Mouse (Mus musculus): Measurements from ENCODE around the gene Gpr158. TPM values are rescaled to one million over a fixed set of nuclear protein-coding genes. Genes with fewer than 3 reads are reported as not detected.

The Gpr158 gene
- polyA plus RNA-seq, 1 experiment from 2014 or later = 0.01 TPM

DNA sequence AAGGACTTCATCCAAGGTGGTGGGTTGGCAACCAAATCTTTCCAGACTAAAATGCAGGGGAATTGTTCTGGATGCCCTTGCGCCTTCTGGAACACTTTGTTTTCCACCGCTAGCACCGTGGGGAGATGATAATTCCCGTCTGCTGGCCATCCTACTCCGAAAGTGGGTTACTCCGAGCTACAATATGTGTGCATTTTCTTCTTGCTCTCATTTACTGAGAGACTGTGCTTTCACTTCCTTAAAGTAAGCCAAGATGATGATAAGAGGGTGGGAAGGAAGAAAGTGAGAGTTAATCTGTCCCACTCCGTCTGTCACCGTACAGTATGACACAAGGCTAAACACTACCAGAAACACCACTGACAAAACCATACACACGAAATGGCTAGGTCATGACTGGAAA, 325.8 kb downstream of the Gpr158 start:
- TF ChIP-seq CTCF (IDR thresholded peaks at IDR 0.05; ENCODE audit: low read depth) = no peak
- no peak for TF ChIP-seq EP300 (optimal IDR thresholded peaks at IDR 0.05)
- no peak for DNase-seq (ENCODE audit: low spot score)

DNA sequence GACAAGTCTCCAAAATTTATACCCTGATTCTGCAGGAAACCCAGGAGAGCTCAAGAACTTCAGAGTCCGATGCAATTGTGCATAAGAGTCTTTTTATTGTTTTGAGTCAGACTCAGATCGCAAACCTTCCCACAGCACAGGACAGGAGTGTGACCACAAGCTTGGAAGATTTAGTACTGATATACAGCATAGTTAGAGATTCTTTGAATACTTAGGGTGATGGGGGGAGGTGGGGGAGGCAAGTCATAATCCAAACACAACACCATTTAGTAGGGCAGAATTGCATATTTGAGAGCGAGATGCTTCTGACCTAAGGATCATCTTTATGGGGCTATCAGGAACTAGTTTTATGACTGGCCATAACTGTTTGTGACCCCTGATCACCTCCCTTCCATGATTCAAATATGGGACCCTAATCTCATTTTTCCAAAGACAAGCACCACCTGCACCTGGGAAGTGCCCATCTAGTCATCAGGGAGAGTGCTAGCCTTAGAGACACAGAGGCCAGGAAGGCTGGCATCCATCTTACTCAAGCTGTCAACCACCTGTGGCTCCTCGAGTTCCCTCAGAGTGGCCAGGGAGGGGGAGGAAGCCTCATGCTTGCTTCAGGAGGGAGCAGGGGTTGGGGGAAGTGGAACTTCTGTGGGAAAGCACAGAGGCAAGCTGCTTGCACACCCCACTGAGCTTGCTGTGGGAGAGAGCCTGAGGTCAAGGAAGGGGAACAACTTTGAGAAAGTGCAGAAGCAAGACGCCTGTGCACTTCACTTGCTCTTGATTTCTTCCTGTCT, 326.7 kb downstream of the Gpr158 start:
- ATAC-seq (ENCODE audit: low FRiP score, low TSS enrichment) (no peak), DNase-seq (ENCODE audit: low spot score) (no peak)
- H3K4me1 ChIP-seq (replicated peaks; ENCODE audit: control insufficient read depth, insufficient read depth) = no peaks in the 10 kb centered on the region
- no peak overlapping the region for H3K27ac ChIP-seq (replicated peaks)
- 51% methylated on average over 5 of the region's 5 CpGs for WGBS
- H3K36me3 ChIP-seq (ENCODE audit: control insufficient read depth, insufficient read depth, low read length) = no peaks in the 10 kb centered on the region
- no peak for TF ChIP-seq EP300 (optimal IDR thresholded peaks at IDR 0.05)
- TF ChIP-seq CTCF (IDR thresholded peaks at IDR 0.05; ENCODE audit: low read depth) = no peak
- no peak overlapping the region for H3K4me2 ChIP-seq (replicated peaks; ENCODE audit: low read depth)
- no peak overlapping the region for H3K4me3 ChIP-seq (ENCODE audit: low read depth, low read length)
- H3K9ac ChIP-seq (ENCODE audit: low read length) = no peak overlapping the region
- H3K27me3 ChIP-seq (ENCODE audit: control insufficient read depth, insufficient read depth, low read length) = no peaks in the 10 kb centered on the region
- no peaks in the 10 kb centered on the region for H3K9me3 ChIP-seq (ENCODE audit: control insufficient read depth, low read length)

More for the DNA sequence above, 325.8 kb downstream of the Gpr158 start:
- H3K27me3 ChIP-seq (ENCODE audit: control insufficient read depth, insufficient read depth, low read length) = no peaks in the 10 kb centered on the region
- no peaks in the 10 kb centered on the region for H3K4me1 ChIP-seq (replicated peaks; ENCODE audit: control insufficient read depth, insufficient read depth)
- H3K9ac ChIP-seq (ENCODE audit: low read length) = no peak overlapping the region
- ATAC-seq (ENCODE audit: low FRiP score, low TSS enrichment) = no peak
- WGBS = 80% methylated on average over 9 of the region's 9 CpGs
- H3K4me3 ChIP-seq (ENCODE audit: low read depth, low read length) = no peak overlapping the region
- no peaks in the 10 kb centered on the region for H3K36me3 ChIP-seq (ENCODE audit: control insufficient read depth, insufficient read depth, low read length)
- no peak overlapping the region for H3K4me2 ChIP-seq (replicated peaks; ENCODE audit: low read depth)
- H3K9me3 ChIP-seq (ENCODE audit: control insufficient read depth, low read length) = no peaks in the 10 kb centered on the region
- H3K27ac ChIP-seq (replicated peaks) = no peak overlapping the region

DNA sequence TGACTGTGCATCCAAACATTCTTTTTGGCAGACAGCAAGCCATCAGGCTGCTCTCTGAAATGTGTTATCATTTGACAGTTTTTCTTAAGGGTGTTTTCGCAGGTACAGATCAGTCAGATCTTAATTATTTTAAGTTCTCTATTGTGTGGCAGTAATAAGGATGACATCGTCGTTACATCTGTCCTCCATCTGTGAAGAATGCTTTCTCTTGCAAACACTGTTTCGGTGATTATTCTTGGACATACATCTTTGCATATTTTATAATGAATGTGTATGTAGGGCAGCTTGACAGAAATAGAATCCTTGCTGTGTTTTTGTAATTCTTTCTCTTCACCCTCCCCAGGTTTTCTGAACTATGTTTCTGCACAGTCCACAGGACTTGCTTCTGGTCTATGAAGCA, 360.7 kb downstream of the Gpr158 start:
- ATAC-seq (ENCODE audit: low FRiP score, low TSS enrichment) (no peak), DNase-seq (ENCODE audit: low spot score) (no peak)
- Histone ChIP-seq H3K9me3 (ENCODE audit: control insufficient read depth, low read length) (no peaks in the 10 kb centered on the region), H3K27ac (replicated peaks) (no peak overlapping the region), H3K9ac (ENCODE audit: low read length) (no peak overlapping the region), H3K4me1 (replicated peaks; ENCODE audit: control insufficient read depth, insufficient read depth) (no peaks in the 10 kb centered on the region), H3K36me3 (ENCODE audit: control insufficient read depth, insufficient read depth, low read length) (no peaks in the 10 kb centered on the region), H3K27me3 (ENCODE audit: control insufficient read depth, insufficient read depth, low read length) (no peaks in the 10 kb centered on the region), H3K4me3 (ENCODE audit: low read depth, low read length) (no peak overlapping the region), H3K4me2 (replicated peaks; ENCODE audit: low read depth) (no peak overlapping the region)
- 86% methylated on average over 4 of the region's 4 CpGs for WGBS
- TF ChIP-seq CTCF (IDR thresholded peaks at IDR 0.05; ENCODE audit: low read depth) (no peak), EP300 (optimal IDR thresholded peaks at IDR 0.05) (no peak)

DNA sequence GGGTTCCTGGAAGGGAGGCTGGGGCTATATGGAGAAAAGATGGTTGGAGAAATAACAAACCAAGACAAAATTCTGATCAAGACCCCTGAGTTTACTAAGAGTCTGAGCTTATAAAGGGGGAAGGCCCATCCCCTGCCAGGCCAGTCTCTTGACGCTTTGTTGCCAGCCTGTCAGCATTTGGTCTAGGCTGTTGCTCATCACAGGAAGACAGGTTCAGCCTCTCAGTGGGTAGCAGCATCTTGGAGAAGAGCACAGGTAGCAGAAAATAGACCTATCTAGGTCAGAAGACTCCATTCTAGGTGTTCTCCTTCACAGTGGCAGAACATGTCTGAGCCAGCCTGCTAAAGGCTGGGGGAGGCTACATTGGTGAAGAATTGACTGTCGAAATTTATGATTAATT, 416.4 kb downstream of the Gpr158 start:
- Histone ChIP-seq H3K9me3 (ENCODE audit: control insufficient read depth, low read length) (no peaks in the 10 kb centered on the region), H3K27ac (replicated peaks) (no peak overlapping the region), H3K4me1 (replicated peaks; ENCODE audit: control insufficient read depth, insufficient read depth) (no peaks in the 10 kb centered on the region), H3K9ac (ENCODE audit: low read length) (no peak overlapping the region), H3K27me3 (ENCODE audit: control insufficient read depth, insufficient read depth, low read length) (no peaks in the 10 kb centered on the region), H3K36me3 (ENCODE audit: control insufficient read depth, insufficient read depth, low read length) (no peaks in the 10 kb centered on the region), H3K4me3 (ENCODE audit: low read depth, low read length) (no peak overlapping the region), H3K4me2 (replicated peaks; ENCODE audit: low read depth) (no peak overlapping the region)
- ATAC-seq (ENCODE audit: low FRiP score, low TSS enrichment) (no peak), DNase-seq (ENCODE audit: low spot score) (no peak)
- WGBS = 87% methylated on average over 2 of the region's 2 CpGs
- TF ChIP-seq CTCF (IDR thresholded peaks at IDR 0.05; ENCODE audit: low read depth) (no peak), EP300 (optimal IDR thresholded peaks at IDR 0.05) (no peak)

DNA sequence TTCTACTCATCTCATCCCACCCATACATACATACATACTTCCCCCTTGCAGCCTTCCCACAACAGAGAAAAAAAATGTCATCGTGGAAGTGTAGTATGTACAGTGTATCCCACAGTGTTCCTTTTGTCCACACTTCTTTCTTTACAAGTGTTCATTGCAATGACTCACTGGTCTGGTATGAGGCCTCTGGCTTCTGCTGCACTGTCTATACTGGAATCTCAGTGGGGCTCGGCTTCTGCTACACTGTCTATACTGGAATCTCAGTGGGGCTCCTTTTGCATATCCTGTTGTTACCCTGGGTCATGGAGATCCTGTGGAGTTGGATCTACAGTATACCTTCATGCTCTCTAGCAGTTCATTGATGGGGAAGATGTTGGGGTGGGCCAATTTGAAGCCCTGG, 425.8 kb downstream of the Gpr158 start:
- no peak overlapping the region for H3K27ac ChIP-seq (replicated peaks)
- ATAC-seq (ENCODE audit: low FRiP score, low TSS enrichment) = no peak
- 59% methylated on average over 2 of the region's 2 CpGs for WGBS

DNA sequence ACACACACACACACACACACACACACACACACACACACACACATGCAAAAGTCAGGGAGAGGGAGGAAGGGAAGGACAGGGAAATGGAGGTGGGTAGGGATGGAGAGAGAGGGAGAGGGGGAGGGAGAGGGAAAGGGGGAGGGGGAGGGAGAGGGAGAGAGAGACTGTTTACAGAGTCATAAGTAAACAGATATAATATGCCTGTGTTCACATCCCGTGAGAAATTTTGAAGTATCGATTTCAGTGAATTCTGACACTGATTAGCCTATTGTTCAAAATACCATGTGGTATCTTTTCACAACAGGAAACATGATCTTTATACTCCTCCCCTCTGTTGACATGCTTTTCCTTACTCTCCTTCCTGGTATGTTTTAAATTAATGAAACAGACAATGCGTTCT, 432.3 kb downstream of the Gpr158 start:
- TF ChIP-seq CTCF (IDR thresholded peaks at IDR 0.05; ENCODE audit: low read depth) (no peak), EP300 (optimal IDR thresholded peaks at IDR 0.05) (no peak)
- H3K36me3 ChIP-seq (ENCODE audit: control insufficient read depth, insufficient read depth, low read length) = no peaks in the 10 kb centered on the region
- H3K27ac ChIP-seq (replicated peaks) = no peak overlapping the region
- H3K4me2 ChIP-seq (replicated peaks; ENCODE audit: low read depth) = no peak overlapping the region
- DNase-seq (ENCODE audit: low spot score) = no peak
- no peaks in the 10 kb centered on the region for H3K4me1 ChIP-seq (replicated peaks; ENCODE audit: control insufficient read depth, insufficient read depth)
- no peak overlapping the region for H3K4me3 ChIP-seq (ENCODE audit: low read depth, low read length)
- WGBS = 52% methylated on average over 3 of the region's 3 CpGs
- no peaks in the 10 kb centered on the region for H3K9me3 ChIP-seq (ENCODE audit: control insufficient read depth, low read length)
- ATAC-seq (ENCODE audit: low FRiP score, low TSS enrichment) = no peak
- H3K27me3 ChIP-seq (ENCODE audit: control insufficient read depth, insufficient read depth, low read length) = no peaks in the 10 kb centered on the region
- H3K9ac ChIP-seq (ENCODE audit: low read length) = no peak overlapping the region

More for the DNA sequence above, 425.8 kb downstream of the Gpr158 start:
- Histone ChIP-seq H3K4me1 (replicated peaks; ENCODE audit: control insufficient read depth, insufficient read depth) (no peaks in the 10 kb centered on the region), H3K36me3 (ENCODE audit: control insufficient read depth, insufficient read depth, low read length) (no peaks in the 10 kb centered on the region), H3K9me3 (ENCODE audit: control insufficient read depth, low read length) (no peaks in the 10 kb centered on the region), H3K27me3 (ENCODE audit: control insufficient read depth, insufficient read depth, low read length) (no peaks in the 10 kb centered on the region), H3K4me3 (ENCODE audit: low read depth, low read length) (no peak overlapping the region), H3K4me2 (replicated peaks; ENCODE audit: low read depth) (no peak overlapping the region), H3K9ac (ENCODE audit: low read length) (no peak overlapping the region)
- TF ChIP-seq CTCF (IDR thresholded peaks at IDR 0.05; ENCODE audit: low read depth) (no peak), EP300 (optimal IDR thresholded peaks at IDR 0.05) (no peak)
- DNase-seq (ENCODE audit: low spot score) = no peak

All from stomach, postnatal 0 days (tissue).